28 mouse cellular contexts compared by ENCODE assay signal in genomic region chr8:84949753-84950152, GRCm38 (mm10). TPM values are rescaled to one million over a fixed set of nuclear protein-coding genes. Genes with fewer than 3 reads are reported as not detected.
"Had no signal": no experiment of that assay in that cellular context is flagged by ENCODE, and none has a peak within 500 bp of the region (broad histone marks: within the 10 kb centered on the region; RNA-seq: fewer than 3 reads in every experiment).

No protein-coding gene starts in this region.

- H3K27ac ChIP-seq: liver, embryonic 15.5 days; lung, embryonic 15.5 days; midbrain, embryonic 12.5 days; neural tube, embryonic 12.5 days; neural tube, embryonic 15.5 days had no signal

- H3K4me3 ChIP-seq: liver, embryonic 15.5 days; lung, embryonic 15.5 days; megakaryocyte, embryonic 14.5 days; midbrain, embryonic 12.5 days; neural tube, embryonic 12.5 days; neural tube, embryonic 15.5 days had no signal

- H3K36me3 ChIP-seq: liver, embryonic 15.5 days; lung, embryonic 15.5 days; midbrain, embryonic 12.5 days; neural tube, embryonic 12.5 days; neural tube, embryonic 15.5 days had no signal

- H3K9ac ChIP-seq: liver, embryonic 15.5 days; lung, embryonic 15.5 days; midbrain, embryonic 12.5 days; neural tube, embryonic 12.5 days; neural tube, embryonic 15.5 days had no signal

- ATAC-seq: inflammation-experienced regulatory T-cells, adult 6 months; intestine, embryonic 16.5 days had no signal

- H3K4me2 ChIP-seq: liver, embryonic 15.5 days; lung, embryonic 15.5 days; midbrain, embryonic 12.5 days; neural tube, embryonic 12.5 days; neural tube, embryonic 15.5 days had no signal

- H3K9me3 ChIP-seq: liver, embryonic 15.5 days; lung, embryonic 15.5 days; megakaryocyte, embryonic 14.5 days; midbrain, embryonic 12.5 days; neural tube, embryonic 12.5 days; neural tube, embryonic 15.5 days had no signal

- DNase-seq: kidney, adult 18-20 months; kidney, postnatal 10 days; kidney, postnatal 36 days; layer of hippocampus, adult 9-11 months; lung, adult 18-20 months; lung, postnatal 10 days; lung, postnatal 36 days; thymus, adult 18-20 months; thymus, postnatal 36 days had no signal

RNA-seq across cellular contexts. Expression of gene Rtbdn, which starts 3.0 kb away (rescaled TPM):
- total RNA-seq: liver, adult 2 months had no signal
- polyA plus RNA-seq: kidney, embryonic 14.5 days; limb, embryonic 14.5 days; liver, adult 2 months; spleen, adult 2 months; urinary bladder, adult 2 months had no signal

RNA-seq across cellular contexts. Expression of gene Gm49661, which starts 19.5 kb away (rescaled TPM):
- total RNA-seq: layer of hippocampus, postnatal 25 days; left cerebral cortex, adult 18-20 months; liver, adult 2 months; midbrain, postnatal 0 days had no signal
- polyA plus RNA-seq: inflammation-experienced regulatory T-cells, adult 6 months; intestine, embryonic 16.5 days; kidney, embryonic 14.5 days; limb, embryonic 11.5 days; limb, embryonic 14.5 days; liver, embryonic 15.5 days; lung, embryonic 15.5 days; midbrain, embryonic 12.5 days; midbrain, postnatal 0 days; neural tube, embryonic 12.5 days; neural tube, embryonic 15.5 days; small intestine, adult 2 months; spleen, adult 2 months; stomach, embryonic 16.5 days; urinary bladder, adult 2 months had no signal
